Mouse (Mus musculus): ENCODE measurements around the gene Nck2.

DNA sequence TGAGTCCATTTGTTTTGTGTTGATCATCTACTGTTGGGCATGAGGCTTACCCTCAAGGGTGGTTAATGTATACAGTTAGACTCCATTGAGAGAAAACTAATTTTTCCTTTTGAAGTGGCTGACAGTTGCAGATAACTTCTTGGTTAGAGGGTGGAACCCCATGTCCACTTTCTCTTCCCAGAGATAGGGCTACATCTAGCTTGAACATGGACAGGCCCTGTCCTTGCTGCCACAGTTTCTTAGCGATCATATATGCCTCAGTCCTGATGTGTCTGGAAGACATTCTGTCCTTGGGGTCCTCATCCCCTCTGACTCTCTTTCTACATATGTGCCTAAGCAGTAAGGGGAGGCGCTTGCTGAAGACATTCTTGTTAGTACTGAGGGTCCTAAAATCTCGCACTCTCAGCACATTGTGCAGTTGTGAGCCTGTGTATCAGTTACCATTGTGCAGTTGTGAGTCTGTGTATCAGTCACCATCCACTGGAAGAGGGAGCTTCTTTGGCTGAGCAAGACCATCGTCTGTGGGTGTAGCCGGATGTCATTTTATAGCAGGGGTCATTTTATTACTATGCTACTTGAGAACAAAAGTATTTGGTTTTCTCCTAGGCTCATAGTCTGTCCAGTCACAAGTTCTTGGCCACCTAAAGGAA is 114.8 kb downstream of the Nck2 start:
- TF ChIP-seq CTCF (conservative IDR thresholded peaks at IDR 0.05; ENCODE audit: insufficient read depth, insufficient read length, low read depth, low read length) (no peak), POLR2A (IDR thresholded peaks at IDR 0.05; ENCODE audit: low read depth, low read length) (no peak)

Measured in kidney, adult 2 months (tissue).